ENCODE assay signal across 1 mouse cellular context in the genomic region with DNA sequence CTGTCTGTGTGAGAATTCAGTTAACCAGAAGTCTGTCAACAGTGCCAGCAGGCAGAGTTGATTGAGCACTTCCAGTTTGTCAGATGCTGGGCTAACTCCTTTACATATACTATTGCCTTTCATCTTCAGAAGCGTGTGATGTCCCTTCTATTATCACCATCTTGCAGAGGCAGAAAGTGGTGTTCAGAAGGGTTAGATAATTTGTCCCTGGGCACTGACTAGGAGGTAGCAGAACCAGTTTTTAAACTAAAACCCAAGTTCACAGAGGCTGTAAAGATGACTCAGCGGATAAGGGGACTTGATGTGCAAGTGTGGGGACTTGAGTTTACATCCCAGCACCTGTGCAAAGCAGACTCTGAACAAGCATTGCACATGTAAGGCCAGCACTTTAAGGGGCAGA.
TF ChIP-seq lines count a peak whose summit lies in the region.

No protein-coding gene starts in this region.

TF ChIP-seq in MEL, 35 proteins besides CTCF, POLR2A, EP300 and RAD21 (continued from another document):
- peak; percentile 29; the same call in 1 of the 2 replicates for TF ChIP-seq TAL1 (IDR thresholded peaks at IDR 0.05; ENCODE audit: low read length)
- no peak for TF ChIP-seq BHLHE40 (IDR thresholded peaks at IDR 0.05; ENCODE audit: borderline replicate concordance, low read depth, low read length)
- peak; percentile 83 for TF ChIP-seq TCF12 (IDR thresholded peaks at IDR 0.05; ENCODE audit: low read depth, low read length)
- no peak for TF ChIP-seq ZMIZ1 (IDR thresholded peaks at IDR 0.05; ENCODE audit: low read depth, low read length)
- TF ChIP-seq SMC3 (IDR thresholded peaks at IDR 0.05; ENCODE audit: low read depth, low read length), result peak; percentile 4; the same call in 1 of the 2 replicates
- TF ChIP-seq UBTF (IDR thresholded peaks at IDR 0.05; ENCODE audit: borderline replicate concordance, insufficient read depth, low read depth, low read length), result no peak
